Mouse (Mus musculus) hindbrain, embryonic 13.5 days (tissue): Measurements from ENCODE around the gene Smyd3. TPM values are rescaled to one million over a fixed set of nuclear protein-coding genes. Genes with fewer than 3 reads are reported as not detected.

Source experiments
- ATAC-seq: fragments of 200-750 bp; cut with Nextera tagmentation; 2 replicates; pipeline ENCODE4 v1.8.0; 2017; ENCODE audit warnings: moderate TSS enrichment; ENCODE audit not compliant: low FRiP score
- H3K27ac ChIP-seq: fragments of 300-500 bp; sonication (generic); 2 replicates; pipeline ENCODE4 v1.5.1; 2015; ENCODE audit warnings: inconsistent platforms, mild to moderate bottlenecking, moderate library complexity
- H3K27me3 ChIP-seq: fragments of 300-500 bp; sonication (generic); 2 replicates; pipeline ENCODE4 v1.6.1; 2015; ENCODE audit warnings: mild to moderate bottlenecking, inconsistent platforms
- H3K36me3 ChIP-seq: fragments of 300-500 bp; sonication (generic); 2 replicates; pipeline ENCODE4 v1.6.1; 2015; ENCODE audit warnings: mild to moderate bottlenecking, inconsistent platforms
- H3K4me1 ChIP-seq: fragments of 300-500 bp; sonication (generic); replicated peaks from 2 replicates; pipeline ENCODE4 v1.6.1; 2015; ENCODE audit warnings: inconsistent platforms
- H3K4me2 ChIP-seq: fragments of 300-500 bp; sonication (generic); 2 replicates; pipeline ENCODE4 v1.6.1; 2015; ENCODE audit warnings: inconsistent platforms, mild to moderate bottlenecking, moderate library complexity
- H3K4me3 ChIP-seq: fragments of 300-500 bp; sonication (generic); 2 replicates; pipeline ENCODE4 v1.5.1; 2015; ENCODE audit warnings: mild to moderate bottlenecking, inconsistent platforms
- H3K9ac ChIP-seq: fragments of 300-500 bp; sonication (generic); 2 replicates; pipeline ENCODE4 v1.6.1; 2015; ENCODE audit warnings: mild to moderate bottlenecking, inconsistent platforms
- H3K9me3 ChIP-seq: fragments of 300-500 bp; sonication (generic); 2 replicates; pipeline ENCODE4 v1.6.1; 2016; ENCODE audit warnings: inconsistent platforms
- WGBS: fragments of 180-500 bp; shearing (Covaris S2); methylation state at CpG from one replicate; pipeline ENCODE4 v1.1.7; 2015; 5-methylcytosine and 5-hydroxymethylcytosine counted together
- polyA plus RNA-seq: library from polyadenylated mRNA; unstranded; fragments of >200 nt; fragmentation: Nextera tagmentation; extraction: Ambion mirVana; gene quantifications from 2 replicates; pipeline ENCODE4 v1.2.1, GENCODE M21; 2015

The Smyd3 gene
- polyA plus RNA-seq, 1 experiment from 2014 or later: 20.7 TPM

- H3K4me1 ChIP-seq: peaks cover 16% of the 10 kb centered on the region
- H3K9me3 ChIP-seq: no peaks in the 10 kb centered on the region
- H3K27ac ChIP-seq: peak overlapping the region; percentile 81
- H3K27me3 ChIP-seq: no peaks in the 10 kb centered on the region
- H3K4me2 ChIP-seq: no peak overlapping the region
- H3K36me3 ChIP-seq: no peaks in the 10 kb centered on the region
- H3K4me3 ChIP-seq: no peak overlapping the region
- no peak overlapping the region; the same call in 1 of the 2 replicates for H3K9ac ChIP-seq
- 48% methylated on average over 11 of the region's 11 CpGs for WGBS
- ATAC-seq: peak; percentile 68
These were observed 256.3 kb downstream of the Smyd3 start for GRCm38 (mm10) chr1:179261496-179261966.

- Histone ChIP-seq H3K9ac (no peak overlapping the region), H3K27ac (no peak overlapping the region), H3K27me3 (no peaks in the 10 kb centered on the region), H3K4me3 (no peak overlapping the region), H3K4me1 (peaks cover 12% of the 10 kb centered on the region), H3K4me2 (no peak overlapping the region), H3K9me3 (no peaks in the 10 kb centered on the region), H3K36me3 (no peaks in the 10 kb centered on the region)
- no peak for ATAC-seq
- 91% methylated on average over 11 of the region's 11 CpGs for WGBS
These were observed 261.9 kb downstream of the Smyd3 start for GRCm38 (mm10) chr1:179255826-179256512.

DNA sequence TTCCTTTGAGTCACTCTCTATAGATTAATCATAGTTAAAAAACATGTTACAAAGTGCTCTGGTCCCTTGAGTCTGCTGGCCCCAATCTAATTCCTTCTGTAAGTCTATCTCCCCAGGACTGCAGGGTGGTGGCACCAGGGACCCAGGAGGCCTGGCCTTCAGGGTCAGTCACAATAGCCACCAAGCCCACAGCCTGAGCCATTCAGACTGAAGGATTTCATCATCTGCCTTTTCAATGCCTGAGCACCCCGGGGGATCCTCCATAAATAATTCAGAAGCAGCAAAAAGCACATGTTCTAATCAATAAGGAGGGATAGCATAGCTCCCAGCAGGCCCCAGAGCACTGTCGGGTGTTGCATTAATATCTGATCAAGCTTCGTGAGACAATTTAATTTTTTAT is 263.3 kb downstream of the Smyd3 start:
- H3K27ac ChIP-seq: peak overlapping the region; percentile 48; the same call in 1 of the 2 replicates
- H3K4me3 ChIP-seq: no peak overlapping the region
- no peak overlapping the region for H3K4me2 ChIP-seq
- H3K27me3 ChIP-seq: no peaks in the 10 kb centered on the region
- no peak overlapping the region for H3K9ac ChIP-seq
- H3K4me1 ChIP-seq: peaks cover 17% of the 10 kb centered on the region
- H3K9me3 ChIP-seq: no peaks in the 10 kb centered on the region
- H3K36me3 ChIP-seq: no peaks in the 10 kb centered on the region
- ATAC-seq: 0 out of 2 replicates have a peak, but pooled peaks have one; percentile 37
- WGBS: 21% methylated on average over 3 of the region's 3 CpGs

GRCm38 (mm10) chr1:179252611-179253010 is 265.2 kb downstream of the Smyd3 start:
- no peak overlapping the region for H3K27ac ChIP-seq
- no peak overlapping the region for H3K9ac ChIP-seq
- no peak overlapping the region for H3K4me2 ChIP-seq
- no peak overlapping the region for H3K4me3 ChIP-seq
- ATAC-seq: no peak
- H3K4me1 ChIP-seq: peaks cover 31% of the 10 kb centered on the region
- H3K36me3 ChIP-seq: no peaks in the 10 kb centered on the region
- H3K9me3 ChIP-seq: no peaks in the 10 kb centered on the region
- WGBS: 73% methylated on average over 4 of the region's 4 CpGs
- H3K27me3 ChIP-seq: no peaks in the 10 kb centered on the region

DNA sequence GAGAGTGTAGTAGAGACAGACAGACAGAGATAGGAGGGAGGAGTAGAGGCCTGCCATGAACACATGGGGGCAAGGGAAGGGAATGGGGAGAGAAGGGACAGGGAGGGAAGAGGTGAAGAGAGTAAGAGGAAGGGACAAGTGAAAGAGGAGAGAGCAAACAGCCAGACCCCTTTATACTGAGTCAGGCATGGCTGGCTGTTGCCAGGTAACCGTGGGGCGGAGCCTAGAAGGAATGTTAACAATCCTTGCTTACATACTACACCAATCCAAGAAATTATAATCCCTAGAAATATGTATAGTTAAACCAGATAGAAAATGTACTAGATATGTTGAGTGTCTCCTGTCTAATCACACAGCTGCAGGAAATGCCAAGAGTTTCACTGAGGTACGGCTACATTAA is 267.5 kb downstream of the Smyd3 start:
- H3K4me3 ChIP-seq: no peak overlapping the region
- 88% methylated on average over 3 of the region's 3 CpGs for WGBS
- no peak for ATAC-seq
- H3K9ac ChIP-seq: no peak overlapping the region
- H3K36me3 ChIP-seq: no peaks in the 10 kb centered on the region
- no peak overlapping the region for H3K4me2 ChIP-seq
- no peaks in the 10 kb centered on the region for H3K9me3 ChIP-seq
- no peak overlapping the region for H3K27ac ChIP-seq
- peaks cover 31% of the 10 kb centered on the region for H3K4me1 ChIP-seq
- no peaks in the 10 kb centered on the region for H3K27me3 ChIP-seq

- no peak overlapping the region for H3K4me3 ChIP-seq
- H3K4me2 ChIP-seq: no peak overlapping the region
- no peak for ATAC-seq
- H3K36me3 ChIP-seq: no peaks in the 10 kb centered on the region
- H3K9me3 ChIP-seq: no peaks in the 10 kb centered on the region
- no peaks in the 10 kb centered on the region for H3K27me3 ChIP-seq
- H3K4me1 ChIP-seq: peaks cover 9% of the 10 kb centered on the region
- 80% methylated on average over 8 of the region's 8 CpGs for WGBS
- H3K27ac ChIP-seq: peak overlapping the region; percentile 8; the same call in 1 of the 2 replicates
- H3K9ac ChIP-seq: no peak overlapping the region
These were observed 274.3 kb downstream of the Smyd3 start for GRCm38 (mm10) chr1:179243554-179243953.

GRCm38 (mm10) chr1:179240663-179241279 is 277.1 kb downstream of the Smyd3 start:
- no peaks in the 10 kb centered on the region for H3K27me3 ChIP-seq
- H3K27ac ChIP-seq: no peak overlapping the region
- H3K36me3 ChIP-seq: no peaks in the 10 kb centered on the region
- H3K4me1 ChIP-seq: peaks cover 4% of the 10 kb centered on the region
- H3K4me2 ChIP-seq: no peak overlapping the region
- WGBS: 82% methylated on average over 6 of the region's 6 CpGs
- ATAC-seq: no peak
- H3K9ac ChIP-seq: no peak overlapping the region
- H3K9me3 ChIP-seq: no peaks in the 10 kb centered on the region
- H3K4me3 ChIP-seq: no peak overlapping the region

- WGBS: 87% methylated on average over 2 of the region's 2 CpGs
These were observed 279.2 kb downstream of the Smyd3 start for GRCm38 (mm10) chr1:179238639-179239038.

GRCm38 (mm10) chr1:179237989-179238388 is 279.9 kb downstream of the Smyd3 start:
- Histone ChIP-seq H3K4me3 (no peak overlapping the region), H3K27me3 (no peaks in the 10 kb centered on the region), H3K27ac (no peak overlapping the region), H3K9ac (no peak overlapping the region), H3K9me3 (no peaks in the 10 kb centered on the region), H3K4me2 (no peak overlapping the region), H3K36me3 (no peaks in the 10 kb centered on the region), H3K4me1 (peaks cover under 1% of the 10 kb centered on the region; the same call in 1 of the 2 replicates)
- no peak for ATAC-seq
- 48% methylated on average over 7 of the region's 7 CpGs for WGBS

More at GRCm38 (mm10) chr1:179238639-179239038, 279.2 kb downstream of the Smyd3 start:
- H3K27me3 ChIP-seq: no peaks in the 10 kb centered on the region
- H3K9ac ChIP-seq: no peak overlapping the region
- H3K27ac ChIP-seq: no peak overlapping the region
- H3K4me3 ChIP-seq: no peak overlapping the region
- peaks cover 4% of the 10 kb centered on the region for H3K4me1 ChIP-seq
- H3K36me3 ChIP-seq: no peaks in the 10 kb centered on the region
- H3K4me2 ChIP-seq: no peak overlapping the region
- no peak for ATAC-seq
- no peaks in the 10 kb centered on the region for H3K9me3 ChIP-seq

- WGBS: 83% methylated on average over 8 of the region's 8 CpGs
- Histone ChIP-seq H3K4me3 (no peak overlapping the region), H3K27ac (no peak overlapping the region), H3K9ac (no peak overlapping the region), H3K9me3 (no peaks in the 10 kb centered on the region), H3K4me1 (peaks cover 15% of the 10 kb centered on the region), H3K4me2 (no peak overlapping the region), H3K27me3 (no peaks in the 10 kb centered on the region), H3K36me3 (no peaks in the 10 kb centered on the region)
- ATAC-seq: no peak
These were observed 281.5 kb downstream of the Smyd3 start for GRCm38 (mm10) chr1:179236217-179236840.

DNA sequence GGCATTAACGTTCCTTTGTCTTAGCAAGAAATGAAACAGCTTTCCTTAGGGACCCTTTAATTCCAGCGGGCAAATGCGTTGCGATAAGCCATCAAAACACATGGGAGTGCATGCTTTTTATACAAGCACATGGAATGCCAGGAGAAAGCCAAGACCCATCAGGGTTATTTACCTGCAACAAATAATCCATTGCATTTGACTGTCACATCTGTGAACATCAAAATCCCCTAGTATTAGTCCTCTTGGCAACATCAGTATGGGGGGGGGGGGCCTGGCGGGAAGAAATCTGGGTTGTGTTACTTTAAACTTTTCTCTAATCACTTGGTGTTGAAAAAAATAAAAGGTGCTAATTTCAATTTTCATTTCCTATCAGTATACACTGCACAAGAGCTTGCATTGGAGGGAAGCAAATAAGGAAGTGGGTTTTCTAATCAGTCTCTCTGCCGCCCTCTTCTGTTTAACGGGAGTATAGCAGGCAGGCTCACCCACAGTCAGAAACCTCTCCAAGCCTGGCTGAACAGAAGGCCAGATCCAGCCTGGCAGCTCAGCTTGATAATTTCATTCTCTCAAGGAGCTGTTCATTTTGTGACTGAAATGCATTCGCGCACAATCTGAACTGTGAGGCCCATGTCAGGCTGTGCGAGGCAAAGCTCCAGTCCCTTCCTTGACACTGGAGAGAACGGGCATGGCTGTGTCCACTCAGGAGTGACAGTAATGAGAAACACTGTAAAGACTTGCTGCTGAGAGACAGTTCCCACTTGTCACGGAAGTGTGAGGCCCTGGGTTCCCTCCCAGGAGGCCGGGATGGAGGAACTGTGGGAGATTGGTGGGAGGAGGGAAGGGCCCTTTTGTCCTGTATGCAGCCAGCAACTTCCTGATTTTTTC is 285.8 kb downstream of the Smyd3 start:
- ATAC-seq: peak; percentile 61
- Histone ChIP-seq H3K4me2 (no peak overlapping the region), H3K9me3 (no peaks in the 10 kb centered on the region), H3K4me1 (peaks cover 19% of the 10 kb centered on the region), H3K27ac (peak overlapping the region; percentile 83), H3K9ac (no peak overlapping the region; the same call in 1 of the 2 replicates), H3K36me3 (no peaks in the 10 kb centered on the region), H3K4me3 (no peak overlapping the region), H3K27me3 (no peaks in the 10 kb centered on the region)
- 25% methylated on average over 13 of the region's 13 CpGs for WGBS

- H3K9ac ChIP-seq: no peak overlapping the region
- no peaks in the 10 kb centered on the region for H3K27me3 ChIP-seq
- H3K4me1 ChIP-seq: peaks cover 19% of the 10 kb centered on the region
- H3K27ac ChIP-seq: no peak overlapping the region
- H3K9me3 ChIP-seq: no peaks in the 10 kb centered on the region
- no peaks in the 10 kb centered on the region for H3K36me3 ChIP-seq
- H3K4me3 ChIP-seq: no peak overlapping the region
- no peak overlapping the region for H3K4me2 ChIP-seq
- no peak for ATAC-seq
- WGBS: 77% methylated on average over 3 of the region's 3 CpGs
These were observed 288.3 kb downstream of the Smyd3 start for GRCm38 (mm10) chr1:179229515-179229914.
